10 mouse cellular contexts compared by ENCODE assay signal in genomic region chr2:135029700-135030099, GRCm38 (mm10).
A peak's percentile ranks its signal among the peaks of the same experiment; 100 is the strongest.
DNase-seq lines count a peak whose midpoint lies in the region; ATAC-seq and TF ChIP-seq lines count a peak whose summit lies in the region.
"Had no signal": no experiment of that assay in that cellular context is flagged by ENCODE, and none has a peak within 500 bp of the region (broad histone marks: within the 10 kb centered on the region; RNA-seq: fewer than 3 reads in every experiment).

No protein-coding gene starts in this region.

- H3K27ac ChIP-seq in kidney, adult 2 months (ENCODE audit: insufficient read depth, low read depth, low read length): no peak overlapping the region
- no peak overlapping the region for H3K27ac ChIP-seq in kidney, embryonic 15.5 days
- H3K27ac ChIP-seq in forebrain, embryonic 14.5 days (ENCODE audit: low read depth, low read length): no peak overlapping the region
- H3K27ac ChIP-seq in midbrain, embryonic 12.5 days (replicated peaks): peak overlapping the region; percentile 20; the same call in 1 of the 2 replicates

- WGBS in kidney, adult 2 months: 54% methylated on average over 6 of the region's 6 CpGs
- 63% methylated on average over 6 of the region's 6 CpGs for WGBS in kidney, embryonic 15.5 days
- 19% methylated on average over 6 of the region's 6 CpGs for WGBS in forebrain, embryonic 14.5 days
- 36% methylated on average over 6 of the region's 6 CpGs for WGBS in midbrain, embryonic 12.5 days

- H3K36me3 ChIP-seq in kidney, adult 2 months (ENCODE audit: control insufficient read depth, insufficient read depth, low read length): no peaks in the 10 kb centered on the region
- no peaks in the 10 kb centered on the region for H3K36me3 ChIP-seq in kidney, embryonic 15.5 days
- H3K36me3 ChIP-seq in forebrain, embryonic 14.5 days (ENCODE audit: control insufficient read depth, insufficient read depth, low read length): no peaks in the 10 kb centered on the region
- no peaks in the 10 kb centered on the region for H3K36me3 ChIP-seq in midbrain, embryonic 12.5 days
- H3K36me3 ChIP-seq: G1E had no signal

- no peaks in the 10 kb centered on the region for H3K27me3 ChIP-seq in kidney, adult 2 months (replicated peaks; ENCODE audit: control insufficient read depth, insufficient read depth, low read length)
- H3K27me3 ChIP-seq in kidney, embryonic 15.5 days: no peaks in the 10 kb centered on the region
- H3K27me3 ChIP-seq in forebrain, embryonic 14.5 days (replicated peaks; ENCODE audit: control insufficient read depth, insufficient read depth, low read length): no peaks in the 10 kb centered on the region
- no peaks in the 10 kb centered on the region for H3K27me3 ChIP-seq in midbrain, embryonic 12.5 days

- H3K4me3 ChIP-seq in kidney, adult 2 months (ENCODE audit: insufficient read depth, low read depth, low read length): no peak overlapping the region
- H3K4me3 ChIP-seq in kidney, embryonic 15.5 days (replicated peaks): no peak overlapping the region
- H3K4me3 ChIP-seq in forebrain, embryonic 14.5 days (ENCODE audit: low read depth, low read length): no peak overlapping the region
- no peak overlapping the region for H3K4me3 ChIP-seq in midbrain, embryonic 12.5 days

- H3K4me1 ChIP-seq in kidney, adult 2 months (ENCODE audit: control insufficient read depth, insufficient read depth, low read length): no peaks in the 10 kb centered on the region
- no peaks in the 10 kb centered on the region for H3K4me1 ChIP-seq in kidney, embryonic 15.5 days
- H3K4me1 ChIP-seq in forebrain, embryonic 14.5 days (ENCODE audit: control insufficient read depth, insufficient read depth, low read length): peaks cover 5% of the 10 kb centered on the region; the same call in 1 of the 2 replicates
- peaks cover 8% of the 10 kb centered on the region for H3K4me1 ChIP-seq in midbrain, embryonic 12.5 days

- TF ChIP-seq CTCF in kidney, adult 2 months (conservative IDR thresholded peaks at IDR 0.05; ENCODE audit: insufficient read depth, insufficient read length, low read depth, low read length): no peak

- H3K9me3 ChIP-seq in kidney, embryonic 15.5 days (replicated peaks): no peaks in the 10 kb centered on the region
- no peaks in the 10 kb centered on the region for H3K9me3 ChIP-seq in forebrain, embryonic 14.5 days (replicated peaks; ENCODE audit: control insufficient read depth, low read length)
- no peaks in the 10 kb centered on the region for H3K9me3 ChIP-seq in midbrain, embryonic 12.5 days
- H3K9me3 ChIP-seq: G1E had no signal

- no peak for TF ChIP-seq POLR2A in kidney, adult 2 months (IDR thresholded peaks at IDR 0.05; ENCODE audit: low read depth, low read length)

- no peak overlapping the region for H3K9ac ChIP-seq in kidney, embryonic 15.5 days
- H3K9ac ChIP-seq in forebrain, embryonic 14.5 days (ENCODE audit: low read length): peak overlapping the region; percentile 0; the same call in 1 of the 2 replicates
- H3K9ac ChIP-seq in midbrain, embryonic 12.5 days (replicated peaks): no peak overlapping the region

- no peak overlapping the region for H3K4me2 ChIP-seq in kidney, embryonic 15.5 days
- H3K4me2 ChIP-seq in forebrain, embryonic 14.5 days (ENCODE audit: low read length): peak overlapping the region; percentile 36
- peak overlapping the region; percentile 34 for H3K4me2 ChIP-seq in midbrain, embryonic 12.5 days (replicated peaks)

- DNase-seq in kidney, adult 2 months: peak; percentile 15
- DNase-seq in cerebellum, postnatal 14 days: peak; percentile 39 to 49
- peak; percentile 61 for DNase-seq in forebrain, embryonic 14.5 days (ENCODE audit: low spot score)
- no peak for DNase-seq in urinary bladder, adult 18-20 months (ENCODE audit: low spot score in 2 of 2)
- DNase-seq in retina, postnatal 1 day: no peak
- DNase-seq in thymus, postnatal 36 days: no peak
- DNase-seq: thymus, postnatal 4 days had no signal

- no peak for ATAC-seq in kidney, embryonic 15.5 days (replicated peaks; ENCODE audit: low FRiP score)
- peak; percentile 77 for ATAC-seq in forebrain, embryonic 14.5 days
- peak; percentile 39 for ATAC-seq in midbrain, embryonic 12.5 days (ENCODE audit: low FRiP score, low read depth)

Comparison
In these comparisons a context has a peak if more than half of its experiments do, and no peak if none do; other contexts are left out.
1. DNase-seq: peak in kidney, adult 2 months (single experiment), cerebellum, postnatal 14 days (2 of 2) and forebrain, embryonic 14.5 days (single experiment); none in urinary bladder, adult 18-20 months (0 of 2), retina, postnatal 1 day (single experiment) and thymus, postnatal 36 days (0 of 2).